ENCODE assay signal across 8 mouse cellular contexts in the genomic region with DNA sequence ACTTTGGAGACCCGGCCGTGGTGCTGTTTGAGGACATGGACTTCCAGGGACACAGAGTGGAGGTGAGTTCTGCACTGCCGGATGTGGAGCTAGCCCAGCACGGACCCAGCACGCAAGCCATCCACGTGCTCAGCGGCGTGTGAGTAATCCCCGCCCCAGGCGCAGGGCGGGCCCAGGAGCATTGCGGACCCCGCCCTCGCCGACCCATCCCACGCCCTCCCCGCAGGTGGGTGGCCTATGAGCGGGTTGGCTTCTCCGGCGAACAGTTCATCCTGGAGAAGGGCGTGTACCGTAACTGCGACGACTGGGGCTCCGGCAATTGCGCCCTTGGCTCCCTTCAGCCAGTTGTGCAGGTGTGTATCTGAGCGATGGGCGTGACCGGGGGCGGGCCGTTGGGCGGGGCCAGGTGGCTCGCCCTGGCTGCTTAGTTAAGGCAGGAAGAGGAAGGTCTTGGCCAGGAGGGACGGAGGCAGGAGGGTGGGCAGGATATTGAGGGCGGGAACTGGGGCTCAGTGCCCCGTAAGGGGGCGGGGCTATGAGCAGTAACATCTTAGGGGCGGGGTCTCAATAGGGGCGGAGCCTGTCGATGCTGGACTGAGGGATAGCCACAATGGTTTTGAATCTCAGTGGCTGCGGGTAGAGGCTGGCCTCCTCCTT. TPM values are rescaled to one million over a fixed set of nuclear protein-coding genes. Genes with fewer than 3 reads are reported as not detected.
DNase-seq lines count a peak whose midpoint lies in the region; ATAC-seq and TF ChIP-seq lines count a peak whose summit lies in the region.

No protein-coding gene starts in this region.

- peak; percentile 86 for DNase-seq in embryonic facial prominence, embryonic 14.5 days (ENCODE audit: low spot score)
- DNase-seq in heart, postnatal 36 days, result peak; percentile 29 to 34
- peak; percentile 44 to 68 for DNase-seq in layer of hippocampus, adult 18-20 months (ENCODE audit: low spot score in 2 of 2)
- peak; percentile 86 for DNase-seq in lung, embryonic 14.5 days
- peak; percentile 61 for DNase-seq in ovary, adult 18-20 months (ENCODE audit: low spot score)
- peak; percentile 82 for DNase-seq in thymus, adult 2 months

- no peak overlapping the region for H3K27ac ChIP-seq in bone marrow, adult 2 months (ENCODE audit: control insufficient read depth, insufficient read depth, low read depth, low read length, poor library complexity)
- no peak overlapping the region for H3K27ac ChIP-seq in embryonic facial prominence, embryonic 14.5 days (replicated peaks; ENCODE audit: low read depth, low read length)
- H3K27ac ChIP-seq in lung, embryonic 14.5 days (ENCODE audit: low read depth), result no peak overlapping the region
- no peak overlapping the region for H3K27ac ChIP-seq in thymus, adult 2 months (ENCODE audit: control insufficient read depth, insufficient read depth, low read length)

- H3K9me3 ChIP-seq in embryonic facial prominence, embryonic 14.5 days (ENCODE audit: control insufficient read depth, low read length), result peaks cover 4% of the 10 kb centered on the region; the same call in 1 of the 2 replicates
- H3K9me3 ChIP-seq in lung, embryonic 14.5 days (ENCODE audit: low read depth, low read length), result no peaks in the 10 kb centered on the region

- 0 out of 2 replicates have a peak, but pooled peaks have one; percentile 33 for TF ChIP-seq POLR2A in bone marrow, adult 2 months (IDR thresholded peaks at IDR 0.05; ENCODE audit: borderline replicate concordance, control insufficient read depth, low read depth, low read length)
- TF ChIP-seq POLR2A in thymus, adult 2 months (IDR thresholded peaks at IDR 0.05; ENCODE audit: control insufficient read depth, extremely low read depth, insufficient read depth, low read length, poor library complexity), result no peak

- intact Hi-C loops in heart, postnatal 36 days (cut with DNase I), result no loop called here

- H3K4me3 ChIP-seq in bone marrow, adult 2 months (replicated peaks; ENCODE audit: control insufficient read depth, low read depth, low read length), result peak overlapping the region; percentile 52
- H3K4me3 ChIP-seq in embryonic facial prominence, embryonic 14.5 days (ENCODE audit: low read depth, low read length), result peak overlapping the region; percentile 44
- peak overlapping the region; percentile 42 for H3K4me3 ChIP-seq in lung, embryonic 14.5 days (ENCODE audit: low read depth, low read length)
- peak overlapping the region; percentile 23 for H3K4me3 ChIP-seq in thymus, adult 2 months (ENCODE audit: control insufficient read depth, insufficient read depth, low read length)

- peak overlapping the region; percentile 87 for H3K4me2 ChIP-seq in embryonic facial prominence, embryonic 14.5 days (ENCODE audit: low read depth, low read length)
- H3K4me2 ChIP-seq in lung, embryonic 14.5 days, result peak overlapping the region; percentile 75

- TF ChIP-seq CTCF in bone marrow, adult 2 months (IDR thresholded peaks at IDR 0.05; ENCODE audit: control insufficient read depth, insufficient read depth, low read length), result no peak
- no peak for TF ChIP-seq CTCF in lung, embryonic 14.5 days (IDR thresholded peaks at IDR 0.05; ENCODE audit: low read depth)
- 0 out of 2 replicates have a peak, but pooled peaks have one; percentile 12 for TF ChIP-seq CTCF in thymus, adult 2 months (IDR thresholded peaks at IDR 0.05; ENCODE audit: borderline replicate concordance, control insufficient read depth, extremely low read depth, insufficient read depth, low read length, poor library complexity)

- H3K36me3 ChIP-seq in embryonic facial prominence, embryonic 14.5 days (ENCODE audit: control insufficient read depth, insufficient read depth, low read length), result no peaks in the 10 kb centered on the region
- H3K36me3 ChIP-seq in lung, embryonic 14.5 days (ENCODE audit: insufficient read depth), result no peaks in the 10 kb centered on the region
- H3K36me3 ChIP-seq in thymus, adult 2 months (ENCODE audit: control insufficient read depth, insufficient read depth, low read length), result no peaks in the 10 kb centered on the region

- peak; percentile 90 for ATAC-seq in CD4-positive, CD25-positive, alpha-beta regulatory T cell, adult 4 months
- ATAC-seq in embryonic facial prominence, embryonic 14.5 days (ENCODE audit: low read depth), result peak; percentile 93
- ATAC-seq in lung, embryonic 14.5 days (ENCODE audit: insufficient read depth), result peak; percentile 88

- no peaks in the 10 kb centered on the region; the same call in 1 of the 2 replicates for H3K4me1 ChIP-seq in bone marrow, adult 2 months (ENCODE audit: control insufficient read depth, insufficient read depth, low read length)
- H3K4me1 ChIP-seq in embryonic facial prominence, embryonic 14.5 days (ENCODE audit: control insufficient read depth, insufficient read depth, low read length), result peaks cover 6% of the 10 kb centered on the region; the same call in 1 of the 2 replicates
- no peaks in the 10 kb centered on the region for H3K4me1 ChIP-seq in lung, embryonic 14.5 days (ENCODE audit: insufficient read depth)
- H3K4me1 ChIP-seq in thymus, adult 2 months (replicated peaks; ENCODE audit: control insufficient read depth, insufficient read depth, low read length), result peaks cover 16% of the 10 kb centered on the region

- peak overlapping the region; percentile 34 for H3K9ac ChIP-seq in embryonic facial prominence, embryonic 14.5 days (ENCODE audit: low read depth, low read length)
- H3K9ac ChIP-seq in lung, embryonic 14.5 days, result no peak overlapping the region

- peaks cover 9% of the 10 kb centered on the region for H3K27me3 ChIP-seq in embryonic facial prominence, embryonic 14.5 days (replicated peaks; ENCODE audit: control insufficient read depth, insufficient read depth, low read length)
- H3K27me3 ChIP-seq in lung, embryonic 14.5 days (ENCODE audit: insufficient read depth, low read length), result 0 out of 2 replicates have a peak, but pooled peaks cover 3% of the 10 kb centered on the region
- no peaks in the 10 kb centered on the region for H3K27me3 ChIP-seq in thymus, adult 2 months (ENCODE audit: control insufficient read depth, insufficient read depth, low read length)

- WGBS in bone marrow, adult 2 months, result under 1% methylated on average over 41 of the region's 41 CpGs
- under 1% methylated on average over 40 of the region's 41 CpGs for WGBS in embryonic facial prominence, embryonic 14.5 days
- WGBS in lung, embryonic 14.5 days, result 0% methylated on average over 41 of the region's 41 CpGs
- WGBS in thymus, adult 2 months, result under 1% methylated on average over 41 of the region's 41 CpGs

RNA-seq across cellular contexts. Expression of a gene that starts 13.0 kb away (rescaled TPM):
- 1,000 to 10,000 TPM; 2,918 to 3,094 TPM for polyA plus RNA-seq in CD4-positive, CD25-positive, alpha-beta regulatory T cell, adult 4 months (2017; shearing (Covaris generic))
- 270 and 801 TPM in 2 replicates for polyA plus RNA-seq in bone marrow, adult 2 months (2011; ENCODE audit: insufficient read depth, insufficient read length, low replicate concordance, missing spikeins)
- 15.6 and 19.3 TPM in 2 replicates for polyA plus RNA-seq in embryonic facial prominence, embryonic 14.5 days (2014; fragmentation: Nextera tagmentation; extraction: Ambion mirVana)
- 1 to 10 TPM; 3.1 to 4.6 TPM for total RNA-seq in heart, postnatal 36 days (2021)
- total RNA-seq in layer of hippocampus, adult 18-20 months (2021), result 1 to 10 TPM in 1 of 2 experiments, under 1 TPM in 1; 0.74 to 1.9 TPM
- polyA plus RNA-seq in lung, embryonic 14.5 days (2014; fragmentation: Nextera tagmentation; extraction: Ambion mirVana), result 13.1 and 14.2 TPM in 2 replicates
- polyA plus RNA-seq in thymus, adult 2 months (2012; rRNA removed), result 355 and 480 TPM in 2 replicates

RNA-seq across cellular contexts. Expression of a gene that starts 20.5 kb away (rescaled TPM):
- polyA plus RNA-seq in CD4-positive, CD25-positive, alpha-beta regulatory T cell, adult 4 months (2017; shearing (Covaris generic)), result 10 to 100 TPM; 31.2 to 54.2 TPM
- 3.3 and 13.7 TPM in 2 replicates for polyA plus RNA-seq in bone marrow, adult 2 months (2011; ENCODE audit: insufficient read depth, insufficient read length, low replicate concordance, missing spikeins)
- polyA plus RNA-seq in embryonic facial prominence, embryonic 14.5 days (2014; fragmentation: Nextera tagmentation; extraction: Ambion mirVana), result 9.7 and 10.2 TPM in 2 replicates
- total RNA-seq in heart, postnatal 36 days (2021), result 1 to 10 TPM; 1.6 to 1.9 TPM
- 10 to 100 TPM; 33.5 TPM for total RNA-seq in layer of hippocampus, adult 18-20 months (2021)
- 6.8 and 7.8 TPM in 2 replicates for polyA plus RNA-seq in lung, embryonic 14.5 days (2014; fragmentation: Nextera tagmentation; extraction: Ambion mirVana)
- polyA plus RNA-seq in thymus, adult 2 months (2012; rRNA removed), result 91.3 and 120 TPM in 2 replicates

RNA-seq across cellular contexts. Expression of a gene that starts 21.2 kb away (rescaled TPM):
- polyA plus RNA-seq in CD4-positive, CD25-positive, alpha-beta regulatory T cell, adult 4 months (2017; shearing (Covaris generic)), result 10 to 100 TPM; 20.9 to 28.2 TPM
- 4.6 TPM in 1 of 2 replicates, not detected in the other for polyA plus RNA-seq in bone marrow, adult 2 months (2011; ENCODE audit: insufficient read depth, insufficient read length, low replicate concordance, missing spikeins)
- 5.6 and 6.5 TPM in 2 replicates for polyA plus RNA-seq in embryonic facial prominence, embryonic 14.5 days (2014; fragmentation: Nextera tagmentation; extraction: Ambion mirVana)
- total RNA-seq in heart, postnatal 36 days (2021), result not detected
- 1 to 10 TPM; 2.1 to 4.2 TPM for total RNA-seq in layer of hippocampus, adult 18-20 months (2021)
- polyA plus RNA-seq in lung, embryonic 14.5 days (2014; fragmentation: Nextera tagmentation; extraction: Ambion mirVana), result 2.9 and 4.0 TPM in 2 replicates
- 4.4 and 5.7 TPM in 2 replicates for polyA plus RNA-seq in thymus, adult 2 months (2012; rRNA removed)

RNA-seq across cellular contexts. Expression of a gene that starts 28.2 kb away (rescaled TPM):
- 1 to 10 TPM in 1 of 2 experiments, under 1 TPM in 1; 0.85 to 1.3 TPM for polyA plus RNA-seq in CD4-positive, CD25-positive, alpha-beta regulatory T cell, adult 4 months (2017; shearing (Covaris generic))
- polyA plus RNA-seq in bone marrow, adult 2 months (2011; ENCODE audit: insufficient read depth, insufficient read length, low replicate concordance, missing spikeins), result 1.0 TPM in 1 of 2 replicates, not detected in the other
- polyA plus RNA-seq in embryonic facial prominence, embryonic 14.5 days (2014; fragmentation: Nextera tagmentation; extraction: Ambion mirVana), result not detected in 2 replicates
- not detected for total RNA-seq in heart, postnatal 36 days (2021)
- total RNA-seq in layer of hippocampus, adult 18-20 months (2021), result not detected
- not detected in 2 replicates for polyA plus RNA-seq in lung, embryonic 14.5 days (2014; fragmentation: Nextera tagmentation; extraction: Ambion mirVana)
- polyA plus RNA-seq in thymus, adult 2 months (2012; rRNA removed), result 4.9 and 5.3 TPM in 2 replicates

RNA-seq across cellular contexts. Expression of a gene that starts 46.7 kb away (rescaled TPM):
- polyA plus RNA-seq in CD4-positive, CD25-positive, alpha-beta regulatory T cell, adult 4 months (2017; shearing (Covaris generic)), result 1,000 to 10,000 TPM in 1 of 2 experiments, 100 to 1,000 TPM in 1; 977 to 1,004 TPM
- polyA plus RNA-seq in bone marrow, adult 2 months (2011; ENCODE audit: insufficient read depth, insufficient read length, low replicate concordance, missing spikeins), result 299 and 416 TPM in 2 replicates
- 445 and 477 TPM in 2 replicates for polyA plus RNA-seq in embryonic facial prominence, embryonic 14.5 days (2014; fragmentation: Nextera tagmentation; extraction: Ambion mirVana)
- total RNA-seq in heart, postnatal 36 days (2021), result 10 to 100 TPM; 36.4 to 39.9 TPM
- total RNA-seq in layer of hippocampus, adult 18-20 months (2021), result 100 to 1,000 TPM; 250 to 270 TPM
- 384 and 400 TPM in 2 replicates for polyA plus RNA-seq in lung, embryonic 14.5 days (2014; fragmentation: Nextera tagmentation; extraction: Ambion mirVana)
- 1,368 and 1,549 TPM in 2 replicates for polyA plus RNA-seq in thymus, adult 2 months (2012; rRNA removed)

Comparison
In these comparisons a context has a peak if more than half of its experiments do, and no peak if none do; other contexts are left out.
1. DNase-seq: peak in every context shown above with its lines; median percentile 86 in embryonic facial prominence, embryonic 14.5 days; 86 in lung, embryonic 14.5 days; 82 in thymus, adult 2 months; 61 in ovary, adult 18-20 months; 56 in layer of hippocampus, adult 18-20 months; 32 in heart, postnatal 36 days.
2. RNA of a gene that starts 13.0 kb away (polyA plus RNA-seq): 2,918 to 3,094 TPM in CD4-positive, CD25-positive, alpha-beta regulatory T cell, adult 4 months, 270 to 801 TPM in bone marrow, adult 2 months and 355 to 480 TPM in thymus, adult 2 months; 15.6 to 19.3 TPM in embryonic facial prominence, embryonic 14.5 days and 13.1 to 14.2 TPM in lung, embryonic 14.5 days; every median in the first group is over 10 times any median in the second.
3. Peak in every context shown above with its lines, with median percentiles within 50 percentile points of each other: ATAC-seq and H3K4me3 ChIP-seq.